Mouse (Mus musculus): ENCODE measurements at regions not wholly inside any gene's neighbourhood (a gene's known extent, or its start where the extent isn't known, plus 50 kb on each side); places are given as distances from the start of the nearest gene placed in this dataset.

GRCm38 (mm10) chr14:105503806-105504205 is 245.4 kb downstream of the Ndfip2 start:
- DNase-seq (ENCODE audit: low spot score in 2 of 2): no peak

GRCm38 (mm10) chr14:105502633-105502975 is 244.2 kb downstream of the Ndfip2 start:
- DNase-seq (ENCODE audit: low spot score in 2 of 2): no peak

GRCm38 (mm10) chr14:105501792-105502632 is 243.6 kb downstream of the Ndfip2 start:
- DNase-seq (ENCODE audit: low spot score in 2 of 2): no peak

GRCm38 (mm10) chr14:105500966-105501741 is 242.8 kb downstream of the Ndfip2 start:
- peak in 1 of 2 experiments; percentile 38 for DNase-seq (ENCODE audit: low spot score in 2 of 2)

GRCm38 (mm10) chr14:105499319-105499895 is 241.0 kb downstream of the Ndfip2 start:
- no peak for DNase-seq (ENCODE audit: low spot score in 2 of 2)

- DNase-seq (ENCODE audit: low spot score in 2 of 2): no peak
Measured at GRCm38 (mm10) chr14:105498155-105498906, 240.0 kb downstream of the Ndfip2 start.

- no peak for DNase-seq (ENCODE audit: low spot score in 2 of 2)
Measured at GRCm38 (mm10) chr14:105495161-105495560, 236.8 kb downstream of the Ndfip2 start.

GRCm38 (mm10) chr14:105494415-105494814 is 236.0 kb downstream of the Ndfip2 start:
- DNase-seq (ENCODE audit: low spot score in 2 of 2): no peak

GRCm38 (mm10) chr14:105490158-105490557 is 231.8 kb downstream of the Ndfip2 start:
- no peak for DNase-seq (ENCODE audit: low spot score in 2 of 2)

GRCm38 (mm10) chr14:105483352-105484083 is 225.1 kb downstream of the Ndfip2 start:
- DNase-seq (ENCODE audit: low spot score in 2 of 2): peak; percentile 55 to 70

GRCm38 (mm10) chr14:105482644-105483351 is 224.4 kb downstream of the Ndfip2 start:
- peak; percentile 37 to 49 for DNase-seq (ENCODE audit: low spot score in 2 of 2)

- DNase-seq (ENCODE audit: low spot score in 2 of 2): no peak
Measured at GRCm38 (mm10) chr14:105480048-105480447, 221.7 kb downstream of the Ndfip2 start.

- peak in 1 of 2 experiments; percentile 60 for DNase-seq (ENCODE audit: low spot score in 2 of 2)
Measured at GRCm38 (mm10) chr14:105474991-105475553, 216.7 kb downstream of the Ndfip2 start.

- no peak for DNase-seq (ENCODE audit: low spot score in 2 of 2)
Measured at GRCm38 (mm10) chr14:105448919-105449458, 190.6 kb downstream of the Ndfip2 start.

- DNase-seq (ENCODE audit: low spot score in 2 of 2): no peak
Measured at GRCm38 (mm10) chr14:105447088-105447487, 188.7 kb downstream of the Ndfip2 start.

- DNase-seq (ENCODE audit: low spot score in 2 of 2): no peak
Measured at GRCm38 (mm10) chr14:105435343-105435742, 177.0 kb downstream of the Ndfip2 start.

GRCm38 (mm10) chr14:105433456-105433855 is 175.1 kb downstream of the Ndfip2 start:
- no peak for DNase-seq (ENCODE audit: low spot score in 2 of 2)

- DNase-seq (ENCODE audit: low spot score in 2 of 2): no peak
Measured at GRCm38 (mm10) chr14:105432670-105433069, 174.3 kb downstream of the Ndfip2 start.

GRCm38 (mm10) chr14:105431584-105431983 is 173.2 kb downstream of the Ndfip2 start:
- DNase-seq (ENCODE audit: low spot score in 2 of 2): no peak

Measured in layer of hippocampus, postnatal 10 days (tissue).